Mouse (Mus musculus) A20 (cell line): ENCODE data around the gene Olfr559.
A peak's percentile ranks its signal among the peaks of the same experiment; 100 is the strongest.

ENCODE experiments used
- DNase-seq: peaks from one replicate; pipeline ENCODE4 v3.0.0-alpha.2; 2011; ENCODE audit warnings: low read depth, low spot score

The Olfr559 gene

GRCm38 (mm10) chr7:102727391-102727790 is at the start of gene Olfr559:
Olfr559 (minus strand) TSS chr7:102727491.
- DNase-seq, result no peak

- DNase-seq, result no peak
Measured at GRCm38 (mm10) chr7:102770921-102771320, 43.6 kb upstream of the Olfr559 start, which contains the start of gene Olfr561. Olfr561 (plus strand) TSS chr7:102771221.

- DNase-seq, result no peak
Measured at GRCm38 (mm10) chr7:102759266-102759665, 32.0 kb upstream of the Olfr559 start, which contains the start of the genes Olfr560 and Olfr78. Olfr560 (minus strand) TSS chr7:102759366. Olfr78 (minus strand) TSS chr7:102759471.

GRCm38 (mm10) chr7:102752086-102752485 is 24.8 kb upstream of the Olfr559 start:
- peak; percentile 6 for DNase-seq

- no peak for DNase-seq
Measured at GRCm38 (mm10) chr7:102737705-102738104, 10.4 kb upstream of the Olfr559 start.

- no peak for DNase-seq
Measured at GRCm38 (mm10) chr7:102733793-102734192, 6.5 kb upstream of the Olfr559 start.

- no peak for DNase-seq
Measured at GRCm38 (mm10) chr7:102718970-102719369, 8.3 kb downstream of the Olfr559 start, which contains the start of gene Olfr33. Olfr33 (minus strand) TSS chr7:102719070.

GRCm38 (mm10) chr7:102701915-102702314 is 25.4 kb downstream of the Olfr559 start, which contains the start of gene Olfr558:
Olfr558 (plus strand) TSS chr7:102702215.
- DNase-seq, result no peak

- no peak for DNase-seq
Measured at GRCm38 (mm10) chr7:102698461-102698860, 28.8 kb downstream of the Olfr559 start.

- peak; percentile 54 for DNase-seq
Measured at GRCm38 (mm10) chr7:102695358-102696125, 31.7 kb downstream of the Olfr559 start, which contains the start of gene Olfr557. Olfr557 (plus strand) TSS chr7:102695910.

- peak; percentile 94 for DNase-seq
Measured at GRCm38 (mm10) chr7:102686944-102687501, 40.3 kb downstream of the Olfr559 start, which contains the start of gene Trim68. Trim68 (minus strand) TSS chr7:102687327.

GRCm38 (mm10) chr7:102681916-102682315 is 45.4 kb downstream of the Olfr559 start:
- no peak for DNase-seq

GRCm38 (mm10) chr7:102676225-102676624 is 51.1 kb downstream of the Olfr559 start:
- DNase-seq, result no peak
